Mouse (Mus musculus) heart, embryonic 14.5 days (tissue): Measurements from ENCODE around the gene Serpind1. TPM values are rescaled to one million over a fixed set of nuclear protein-coding genes. Genes with fewer than 3 reads are reported as not detected.

Source experiments
- ATAC-seq: fragments of 200-750 bp; cut with Nextera tagmentation; 2 replicates; pipeline ENCODE4 v1.8.0; 2017; ENCODE audit warnings: low read depth, moderate TSS enrichment; ENCODE audit not compliant: insufficient number of reproducible peaks, insufficient read depth, low FRiP score
- H3K27ac ChIP-seq, 2 experiments: fragments of 200-500 bp in 1 of 2; fragments of 300-500 bp in 1 of 2; sonication (generic) in 1 of 2; replicated peaks in 1 of 2; 2 replicates each; pipeline ENCODE4 v1.5.1; 2012 to 2014; ENCODE audit warnings: low read depth in 2 of 2, low read length in 2 of 2, control low read depth in 1 of 2, mild to moderate bottlenecking in 1 of 2, mixed read lengths in 1 of 2; ENCODE audit not compliant: control insufficient read depth in 1 of 2, insufficient read depth in 1 of 2
- H3K27me3 ChIP-seq: fragments of 300-500 bp; sonication (generic); 2 replicates; pipeline ENCODE4 v1.6.1; 2014; ENCODE audit warnings: mild to moderate bottlenecking, low read length, control low read depth; ENCODE audit not compliant: control insufficient read depth, insufficient read depth
- H3K36me3 ChIP-seq: fragments of 300-500 bp; sonication (generic); 2 replicates; pipeline ENCODE4 v1.6.1; 2014; ENCODE audit warnings: mild to moderate bottlenecking, control low read depth, low read length, mixed read lengths; ENCODE audit not compliant: control insufficient read depth, insufficient read depth
- H3K4me1 ChIP-seq, 2 experiments: fragments of 200-500 bp in 1 of 2; fragments of 300-500 bp in 1 of 2; sonication (generic) in 1 of 2; 2 replicates each; pipeline ENCODE4 v1.6.1; 2012 to 2014; ENCODE audit warnings: low read length in 2 of 2, control low read depth in 1 of 2, mixed read lengths in 1 of 2; ENCODE audit not compliant: control insufficient read depth in 2 of 2, insufficient read depth in 2 of 2
- H3K4me2 ChIP-seq: fragments of 300-500 bp; sonication (generic); 2 replicates; pipeline ENCODE4 v1.6.1; 2014; ENCODE audit warnings: mild to moderate bottlenecking, low read length
- H3K4me3 ChIP-seq, 2 experiments: fragments of 200-500 bp in 1 of 2; fragments of 300-500 bp in 1 of 2; sonication (generic) in 1 of 2; 2 replicates each; pipeline ENCODE4 v1.5.1; 2012 to 2014; ENCODE audit warnings: low read length in 2 of 2, mild to moderate bottlenecking in 2 of 2, control low read depth in 1 of 2, low read depth in 1 of 2, moderate library complexity in 1 of 2; ENCODE audit not compliant: control insufficient read depth in 1 of 2, insufficient read depth in 1 of 2
- H3K9ac ChIP-seq: fragments of 300-500 bp; sonication (generic); 2 replicates; pipeline ENCODE4 v1.6.1; 2014; ENCODE audit warnings: mild to moderate bottlenecking, low read length
- H3K9me3 ChIP-seq: fragments of 300-500 bp; sonication (generic); 2 replicates; pipeline ENCODE4 v1.6.1; 2016; ENCODE audit warnings: low read length, control low read depth; ENCODE audit not compliant: control insufficient read depth
- WGBS: fragments of 180-500 bp; shearing (Covaris S2); extraction: QIAGEN DNeasy Blood & Tissue Kit; methylation state at CpG from one replicate; pipeline ENCODE4 v1.1.7; 2014; 5-methylcytosine and 5-hydroxymethylcytosine counted together
- polyA plus RNA-seq: library from polyadenylated mRNA; unstranded; fragments of >200 nt; fragmentation: Nextera tagmentation; extraction: Ambion mirVana; gene quantifications from 2 replicates; pipeline ENCODE4 v1.2.1, GENCODE M21; 2014

Serpind1 gene
- polyA plus RNA-seq, 1 experiment from 2014 or later: 0.66 TPM

DNA sequence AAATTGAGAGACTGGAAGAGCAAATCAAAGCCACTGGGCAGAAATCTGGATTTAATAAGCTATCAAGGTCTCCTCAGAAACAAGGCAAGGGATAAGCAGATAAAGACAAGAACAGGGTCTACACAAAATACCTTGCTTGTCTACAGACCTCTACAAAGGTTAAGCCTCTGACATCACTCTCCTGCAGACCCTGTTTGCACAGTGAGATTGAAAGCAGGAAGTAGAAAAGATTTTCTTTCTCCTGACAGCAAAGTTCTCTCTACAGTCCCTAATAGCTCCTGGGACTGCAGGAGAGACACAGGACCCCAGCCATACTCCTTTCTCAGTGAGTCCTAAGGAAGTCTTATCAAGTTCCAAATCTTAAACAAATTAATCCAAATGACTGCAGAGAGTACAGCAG is 3.4 kb downstream of the Serpind1 start:
- Histone ChIP-seq H3K27ac (no peak overlapping the region), H3K36me3 (peaks cover 21% of the 10 kb centered on the region), H3K4me2 (no peak overlapping the region), H3K9ac (no peak overlapping the region), H3K4me1 (0 out of 4 replicates have a peak, but pooled peaks cover 0 to 3% of the 10 kb centered on the region in 2 experiments), H3K4me3 (no peak overlapping the region), H3K27me3 (no peaks in the 10 kb centered on the region), H3K9me3 (no peaks in the 10 kb centered on the region)
- no peak for ATAC-seq

DNA sequence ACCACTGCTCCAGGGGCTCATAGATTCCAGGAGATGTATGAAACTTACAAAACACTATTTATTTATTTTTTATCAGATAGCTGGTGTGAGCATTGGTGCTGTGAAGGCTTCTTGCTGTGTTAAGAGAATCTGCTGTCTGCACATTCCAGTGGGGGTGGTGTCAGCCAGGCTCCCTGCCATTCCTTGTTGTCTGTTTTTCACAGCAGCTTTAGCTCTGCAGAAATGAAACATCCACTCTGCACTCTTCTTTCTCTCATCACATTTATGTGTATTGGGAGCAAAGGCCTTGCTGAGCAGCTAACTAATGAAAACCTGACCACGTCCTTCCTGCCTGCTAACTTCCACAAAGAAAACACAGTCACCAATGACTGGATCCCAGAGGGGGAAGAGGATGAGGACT is 4.9 kb downstream of the Serpind1 start:
- H3K9ac ChIP-seq: no peak overlapping the region
- H3K27ac ChIP-seq: no peak overlapping the region
- no peaks in the 10 kb centered on the region for H3K4me1 ChIP-seq
- no peak overlapping the region for H3K4me2 ChIP-seq
- WGBS: 40% methylated on average over 1 of the region's 1 CpGs
- H3K27me3 ChIP-seq: no peaks in the 10 kb centered on the region
- ATAC-seq: no peak
- H3K9me3 ChIP-seq: no peaks in the 10 kb centered on the region
- H3K4me3 ChIP-seq: no peak overlapping the region
- peaks cover 26% of the 10 kb centered on the region for H3K36me3 ChIP-seq

DNA sequence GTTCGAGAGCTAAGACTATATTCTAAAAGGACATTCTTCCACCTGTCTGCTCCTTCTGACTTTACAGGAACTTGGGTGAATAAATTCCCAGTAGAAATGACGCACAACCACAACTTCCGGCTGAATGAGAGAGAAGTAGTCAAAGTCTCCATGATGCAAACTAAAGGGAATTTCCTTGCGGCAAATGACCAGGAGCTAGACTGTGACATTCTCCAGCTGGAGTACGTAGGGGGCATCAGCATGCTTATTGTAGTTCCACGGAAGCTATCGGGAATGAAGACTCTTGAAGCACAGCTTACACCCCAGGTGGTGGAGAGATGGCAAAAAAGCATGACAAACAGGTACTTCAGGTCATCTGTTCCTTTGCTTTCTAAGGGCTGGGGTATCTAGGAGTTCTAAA is 8.5 kb downstream of the Serpind1 start:
- H3K4me3 ChIP-seq: no peak overlapping the region
- no peak overlapping the region for H3K9ac ChIP-seq
- ATAC-seq: no peak
- no peaks in the 10 kb centered on the region for H3K4me1 ChIP-seq
- H3K4me2 ChIP-seq: no peak overlapping the region
- H3K27ac ChIP-seq: no peak overlapping the region
- no peaks in the 10 kb centered on the region for H3K9me3 ChIP-seq
- 83% methylated on average over 7 of the region's 7 CpGs for WGBS
- H3K36me3 ChIP-seq: peaks cover 43% of the 10 kb centered on the region
- H3K27me3 ChIP-seq: no peaks in the 10 kb centered on the region

DNA sequence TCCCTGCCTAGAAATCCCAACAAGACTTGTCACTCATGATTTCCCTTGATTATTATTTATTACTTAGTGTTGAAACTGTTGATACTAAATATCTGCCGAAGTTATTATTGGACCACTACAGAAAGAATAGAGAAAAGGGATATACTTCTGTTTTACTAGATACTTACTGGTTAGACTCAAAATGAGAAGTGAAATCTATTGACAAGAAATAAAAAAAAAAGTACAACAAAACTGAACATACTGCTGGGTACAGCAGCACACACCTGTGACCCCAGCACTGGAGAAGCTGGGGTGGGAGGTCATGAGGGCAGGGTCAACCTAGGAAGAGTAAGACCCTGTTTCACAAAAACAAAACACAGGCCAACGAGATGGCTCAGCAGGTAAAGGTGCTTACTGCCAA is 9.5 kb downstream of the Serpind1 start:
- no peak overlapping the region for H3K4me2 ChIP-seq
- no peak for ATAC-seq

DNA sequence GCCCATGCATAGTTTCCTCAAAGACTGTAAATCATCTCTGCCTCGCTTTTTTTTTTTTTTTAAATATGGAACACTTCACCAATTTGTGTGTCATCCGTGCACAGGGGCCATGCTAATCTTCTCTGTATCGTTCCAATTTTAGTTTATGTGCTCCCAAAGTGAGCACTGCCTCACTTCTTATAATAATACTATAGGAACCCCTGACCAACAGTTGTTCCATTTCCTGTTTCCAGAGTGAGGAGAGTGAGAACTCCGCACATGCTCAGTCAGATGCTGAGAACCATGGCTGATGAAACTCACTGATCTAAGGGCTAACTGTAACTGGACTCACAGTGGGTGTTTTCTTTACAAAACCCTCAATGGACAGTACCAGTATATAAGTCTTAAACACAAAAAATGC is 10.7 kb downstream of the Serpind1 start:
- no peaks in the 10 kb centered on the region for H3K4me1 ChIP-seq
- 82% methylated on average over 4 of the region's 4 CpGs for WGBS
- H3K36me3 ChIP-seq: peaks cover 44% of the 10 kb centered on the region
- no peak overlapping the region for H3K9ac ChIP-seq
- no peak overlapping the region for H3K4me2 ChIP-seq
- H3K9me3 ChIP-seq: no peaks in the 10 kb centered on the region
- H3K4me3 ChIP-seq: no peak overlapping the region
- no peak overlapping the region for H3K27ac ChIP-seq
- no peak for ATAC-seq
- H3K27me3 ChIP-seq: no peaks in the 10 kb centered on the region

More for the DNA sequence above, 9.5 kb downstream of the Serpind1 start:
- H3K27me3 ChIP-seq: no peaks in the 10 kb centered on the region
- H3K36me3 ChIP-seq: peaks cover 47% of the 10 kb centered on the region
- no peaks in the 10 kb centered on the region for H3K4me1 ChIP-seq
- no peaks in the 10 kb centered on the region for H3K9me3 ChIP-seq
- 87% methylated on average over 2 of the region's 2 CpGs for WGBS
- no peak overlapping the region for H3K27ac ChIP-seq
- H3K4me3 ChIP-seq: no peak overlapping the region
- no peak overlapping the region for H3K9ac ChIP-seq

DNA sequence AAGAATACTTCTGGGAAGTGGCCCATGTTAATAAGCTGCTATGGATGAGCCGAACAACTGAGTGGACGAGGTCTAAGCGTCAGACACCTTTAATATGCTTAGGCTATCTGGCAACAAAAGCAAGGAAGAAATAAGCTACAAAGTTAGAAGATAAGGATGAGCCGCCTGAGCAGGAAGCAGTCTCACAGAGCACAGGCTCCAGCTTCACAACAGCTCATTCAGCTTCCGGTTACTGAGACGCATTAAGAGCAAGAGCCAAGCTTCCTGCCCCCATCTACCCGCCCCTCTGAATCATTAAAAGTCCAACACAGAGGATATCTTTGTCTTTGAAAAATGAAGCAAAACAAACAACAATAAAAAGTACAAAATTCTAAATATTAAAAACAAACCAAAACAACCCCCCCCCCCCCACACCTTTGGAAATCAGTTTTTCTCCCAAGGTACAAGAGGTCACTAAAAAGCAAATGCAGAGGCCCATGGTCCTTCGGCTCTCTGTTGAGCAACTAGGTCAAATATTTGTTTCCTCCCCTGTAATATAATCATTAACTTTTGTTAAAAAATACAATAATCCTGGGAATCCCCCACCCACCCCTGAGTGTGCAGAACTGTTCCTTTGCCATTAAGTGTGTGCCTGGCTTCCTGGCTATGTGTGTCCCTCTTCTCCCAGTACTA is 14.1 kb downstream of the Serpind1 start:
- H3K27me3 ChIP-seq: no peaks in the 10 kb centered on the region
- no peaks in the 10 kb centered on the region for H3K9me3 ChIP-seq
- no peak for ATAC-seq
- H3K4me2 ChIP-seq: no peak overlapping the region
- H3K4me1 ChIP-seq: no peaks in the 10 kb centered on the region
- no peak overlapping the region for H3K27ac ChIP-seq
- WGBS: 73% methylated on average over 8 of the region's 8 CpGs
- H3K36me3 ChIP-seq: peaks cover 59% of the 10 kb centered on the region
- no peak overlapping the region for H3K9ac ChIP-seq
- no peak overlapping the region for H3K4me3 ChIP-seq

DNA sequence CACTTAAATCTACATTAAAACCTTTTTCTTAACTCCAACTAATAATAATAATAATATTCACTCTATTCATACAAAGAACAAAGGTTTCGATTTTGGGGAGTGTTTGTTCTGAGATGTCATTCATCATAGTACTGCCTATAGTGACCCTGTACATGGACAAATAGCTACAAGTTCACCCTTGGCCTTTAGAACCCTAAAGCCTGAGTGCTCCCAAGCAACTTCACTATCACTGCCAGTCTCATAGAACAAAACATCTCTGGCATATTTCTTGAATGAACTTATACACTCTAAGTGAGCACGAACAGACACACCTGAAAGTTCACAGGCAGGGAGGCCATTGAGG is 14.6 kb downstream of the Serpind1 start:
- H3K4me1 ChIP-seq: no peaks in the 10 kb centered on the region
- H3K9me3 ChIP-seq: no peaks in the 10 kb centered on the region
- no peak overlapping the region for H3K4me3 ChIP-seq
- no peaks in the 10 kb centered on the region for H3K27me3 ChIP-seq
- 79% methylated on average over 2 of the region's 2 CpGs for WGBS
- H3K4me2 ChIP-seq: no peak overlapping the region
- ATAC-seq: no peak
- H3K27ac ChIP-seq: no peak overlapping the region
- peaks cover 64% of the 10 kb centered on the region for H3K36me3 ChIP-seq
- no peak overlapping the region for H3K9ac ChIP-seq

DNA sequence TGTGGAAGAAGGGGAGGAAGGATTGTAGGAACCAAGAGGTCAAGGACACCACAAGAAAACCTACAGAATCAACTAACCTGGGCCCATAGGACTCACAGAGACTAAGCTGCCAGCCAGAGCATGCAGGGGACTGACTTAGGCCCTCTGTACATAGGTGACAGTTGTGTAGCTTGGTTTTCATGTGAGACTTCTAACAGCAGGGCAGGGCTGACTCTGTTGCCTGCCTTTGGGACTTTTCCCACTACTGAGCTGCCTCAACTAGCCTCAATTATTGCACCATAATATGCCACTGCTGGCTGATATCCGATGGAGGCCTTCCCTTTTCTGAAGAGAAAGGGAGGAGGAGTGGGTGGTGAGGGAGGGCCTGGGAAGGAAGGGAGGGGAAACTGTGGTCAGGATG is 15.6 kb downstream of the Serpind1 start:
- WGBS: 89% methylated on average over 1 of the region's 1 CpGs
- no peaks in the 10 kb centered on the region for H3K4me1 ChIP-seq
- no peak overlapping the region for H3K4me2 ChIP-seq
- H3K27me3 ChIP-seq: no peaks in the 10 kb centered on the region
- H3K36me3 ChIP-seq: peaks cover 74% of the 10 kb centered on the region
- H3K4me3 ChIP-seq: no peak overlapping the region
- ATAC-seq: no peak
- H3K9me3 ChIP-seq: no peaks in the 10 kb centered on the region
- no peak overlapping the region for H3K27ac ChIP-seq
- no peak overlapping the region for H3K9ac ChIP-seq
